Mouse (Mus musculus) bone marrow macrophage, adult 2 months (primary cell): ENCODE measurements at regions not wholly inside any gene's neighbourhood (a gene's known extent, or its start where the extent isn't known, plus 50 kb on each side); places are given as distances from the start of the nearest gene placed in this dataset.

Experiments
- CTCF ChIP-seq: IDR thresholded peaks from 2 replicates; pipeline ENCODE4 v1.5.1; 2012; ENCODE audit warnings: low read depth, mild to moderate bottlenecking, low read length, moderate library complexity
- POLR2A ChIP-seq: IDR thresholded peaks from 2 replicates; pipeline ENCODE4 v1.6.1; 2012; ENCODE audit warnings: mild to moderate bottlenecking, low read depth, low read length, borderline replicate concordance

DNA sequence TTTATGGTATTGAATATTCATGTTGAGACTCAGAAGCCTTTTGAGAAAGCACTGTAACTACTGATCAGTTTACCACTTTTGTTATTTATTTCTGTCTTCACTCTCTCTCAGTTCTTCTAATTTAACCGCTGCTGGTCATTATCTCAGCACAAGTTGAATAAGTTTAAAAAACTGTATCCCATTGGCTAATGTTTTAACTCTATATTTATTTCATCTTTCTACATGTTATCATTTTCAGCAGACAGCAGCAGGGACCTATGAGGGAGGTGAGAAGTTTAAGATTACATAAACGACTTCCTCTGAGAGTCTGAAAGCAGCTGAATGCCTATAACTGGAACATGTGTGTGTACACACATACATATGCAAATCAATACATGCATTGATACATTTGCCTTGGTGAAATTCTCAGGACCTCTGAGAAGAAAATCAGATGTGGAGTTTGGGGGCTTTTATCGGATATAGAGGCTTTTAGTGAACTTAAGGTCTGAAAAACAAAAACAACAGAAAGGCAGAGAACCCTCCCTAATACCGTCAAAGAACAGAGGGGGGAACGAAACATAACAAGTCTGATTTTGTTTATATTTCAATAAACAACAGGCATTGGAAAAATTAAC lies 72.5 kb upstream of the Jade1 start:
- TF ChIP-seq POLR2A (no peak), CTCF (no peak)
